Mouse (Mus musculus): ENCODE measurements around the gene Phldb2.

- no peak for TF ChIP-seq GATA1 (IDR thresholded peaks at IDR 0.05; ENCODE audit: borderline replicate concordance, low read length)
- TF ChIP-seq FLI1 (IDR thresholded peaks at IDR 0.05; ENCODE audit: low read length), result no peak
Measured at GRCm38 (mm10) chr16:46001550-46002166, 48.3 kb upstream of the Phldb2 start.
